Mouse (Mus musculus) hindbrain, embryonic 16.5 days (tissue): ENCODE results near the gene Slc17a1. TPM values are rescaled to one million over a fixed set of nuclear protein-coding genes. Genes with fewer than 3 reads are reported as not detected.

ENCODE experiments used
- ATAC-seq: fragments of 200-750 bp; cut with Nextera tagmentation; 2 replicates; pipeline ENCODE4 v1.8.0; 2017; ENCODE audit warnings: moderate TSS enrichment, moderate library complexity
- H3K27ac ChIP-seq: fragments of 300-500 bp; sonication (generic); 2 replicates; pipeline ENCODE4 v1.5.1; 2014; ENCODE audit warnings: low read depth, mild to moderate bottlenecking, control low read depth, low read length, moderate library complexity
- H3K27me3 ChIP-seq: fragments of 300-500 bp; sonication (generic); replicated peaks from 2 replicates; pipeline ENCODE4 v1.6.1; 2014; ENCODE audit warnings: low read length; ENCODE audit not compliant: control insufficient read depth, insufficient read depth
- H3K36me3 ChIP-seq: fragments of 300-500 bp; sonication (generic); 2 replicates; pipeline ENCODE4 v1.6.1; 2014; ENCODE audit warnings: mild to moderate bottlenecking, low read length, moderate library complexity, mixed read lengths; ENCODE audit not compliant: control insufficient read depth, insufficient read depth
- H3K4me1 ChIP-seq: fragments of 300-500 bp; sonication (generic); 2 replicates; pipeline ENCODE4 v1.6.1; 2014; ENCODE audit warnings: low read depth, low read length; ENCODE audit not compliant: control insufficient read depth, insufficient read depth
- H3K4me2 ChIP-seq: fragments of 300-500 bp; sonication (generic); 2 replicates; pipeline ENCODE4 v1.6.1; 2014; ENCODE audit warnings: mild to moderate bottlenecking, low read length, control low read depth, moderate library complexity
- H3K4me3 ChIP-seq: fragments of 300-500 bp; sonication (generic); 2 replicates; pipeline ENCODE4 v1.5.1; 2014; ENCODE audit warnings: mild to moderate bottlenecking, low read length, control low read depth, moderate library complexity
- H3K9ac ChIP-seq: fragments of 300-500 bp; sonication (generic); 2 replicates; pipeline ENCODE4 v1.6.1; 2014; ENCODE audit warnings: low read depth, mild to moderate bottlenecking, control low read depth, low read length, moderate library complexity
- H3K9me3 ChIP-seq: fragments of 300-500 bp; sonication (generic); 2 replicates; pipeline ENCODE4 v1.6.1; 2014; ENCODE audit warnings: mild to moderate bottlenecking, low read length, moderate library complexity; ENCODE audit not compliant: control insufficient read depth
- WGBS: fragments of 180-500 bp; shearing (Covaris S2); extraction: QIAGEN DNeasy Blood & Tissue Kit; methylation state at CpG from one replicate; pipeline ENCODE4 v1.1.7; 2014; 5-methylcytosine and 5-hydroxymethylcytosine counted together
- polyA plus RNA-seq: library from polyadenylated mRNA; unstranded; fragments of >200 nt; fragmentation: Nextera tagmentation; extraction: Ambion mirVana; gene quantifications from 2 replicates; pipeline ENCODE4 v1.2.1, GENCODE M21; 2015

Slc17a1 gene
- polyA plus RNA-seq, 1 experiment from 2014 or later = not detected

DNA sequence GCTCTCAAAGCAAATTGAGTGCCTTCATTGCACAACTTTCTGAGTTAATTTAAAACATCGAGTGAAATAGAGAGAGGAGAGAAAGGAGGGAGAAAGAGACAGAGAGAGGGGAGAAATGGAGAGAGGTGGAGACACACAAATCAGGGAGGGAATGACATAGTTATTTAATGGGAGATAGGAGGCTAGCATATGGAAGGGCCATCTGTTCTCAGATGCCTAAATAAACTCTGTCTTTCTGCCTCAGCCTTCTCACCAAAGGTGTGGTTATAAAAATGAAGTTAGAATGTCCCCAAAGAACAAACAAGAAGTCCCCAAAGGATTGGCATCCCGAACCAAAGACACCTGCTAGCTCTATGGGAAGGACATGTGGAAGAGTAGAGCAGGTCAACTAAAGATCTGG is 18.3 kb upstream of the Slc17a1 start:
- no peak overlapping the region for H3K9ac ChIP-seq
- no peak overlapping the region for H3K27ac ChIP-seq
- ATAC-seq = no peak
- H3K27me3 ChIP-seq = no peaks in the 10 kb centered on the region
- 91% methylated on average over 2 of the region's 2 CpGs for WGBS
- no peaks in the 10 kb centered on the region for H3K36me3 ChIP-seq
- no peak overlapping the region for H3K4me3 ChIP-seq
- H3K4me2 ChIP-seq = no peak overlapping the region
- no peaks in the 10 kb centered on the region for H3K4me1 ChIP-seq
- no peaks in the 10 kb centered on the region for H3K9me3 ChIP-seq

GRCm38 (mm10) chr13:23856401-23856800 is 11.1 kb upstream of the Slc17a1 start:
- Histone ChIP-seq H3K36me3 (no peaks in the 10 kb centered on the region), H3K27ac (no peak overlapping the region), H3K4me3 (no peak overlapping the region), H3K9ac (no peak overlapping the region), H3K27me3 (no peaks in the 10 kb centered on the region), H3K4me2 (no peak overlapping the region), H3K4me1 (no peaks in the 10 kb centered on the region), H3K9me3 (no peaks in the 10 kb centered on the region)
- ATAC-seq = no peak
- WGBS = 57% methylated on average over 3 of the region's 3 CpGs

DNA sequence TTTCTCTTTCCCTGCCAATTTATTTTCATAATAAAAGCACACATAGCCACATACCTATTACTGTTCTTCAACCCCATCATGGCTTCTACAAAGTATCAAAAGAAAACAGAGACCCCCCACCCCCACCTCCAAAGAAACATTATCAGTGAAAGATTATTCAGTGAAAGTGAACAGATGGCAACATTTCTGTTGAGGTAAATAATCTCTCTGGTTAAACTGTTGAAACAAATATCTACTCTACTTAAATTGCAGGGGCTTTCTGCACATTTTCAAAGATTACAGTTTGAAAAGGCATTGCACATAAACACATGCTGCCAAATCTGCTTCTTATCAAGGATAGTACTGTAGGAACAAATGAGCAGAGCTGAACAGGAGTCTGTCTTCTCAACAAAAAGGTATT is 5.7 kb upstream of the Slc17a1 start:
- H3K27me3 ChIP-seq = no peaks in the 10 kb centered on the region
- H3K4me1 ChIP-seq = no peaks in the 10 kb centered on the region
- no peak overlapping the region for H3K27ac ChIP-seq
- H3K36me3 ChIP-seq = no peaks in the 10 kb centered on the region
- ATAC-seq = no peak
- no peak overlapping the region for H3K4me3 ChIP-seq
- no peak overlapping the region for H3K4me2 ChIP-seq
- no peaks in the 10 kb centered on the region for H3K9me3 ChIP-seq
- H3K9ac ChIP-seq = no peak overlapping the region

DNA sequence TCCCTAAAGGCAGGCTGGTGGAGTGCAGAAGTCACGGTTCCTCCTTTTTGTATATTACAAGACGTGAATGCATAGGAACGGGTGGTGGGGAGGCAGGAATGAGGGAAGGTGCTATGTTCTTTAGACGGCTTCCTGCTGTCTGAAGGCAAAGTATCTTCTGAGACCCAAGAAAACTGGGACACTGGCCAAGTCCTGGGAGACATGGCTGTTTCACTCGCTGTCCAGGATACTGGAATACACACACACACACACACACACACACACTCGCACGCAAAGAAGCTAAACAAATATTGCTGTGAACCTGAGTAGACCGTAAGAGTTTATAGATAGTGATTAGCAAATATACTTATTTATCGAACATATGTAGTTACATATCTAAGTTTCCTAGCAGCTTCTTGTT is 2.8 kb upstream of the Slc17a1 start:
- Histone ChIP-seq H3K4me1 (no peaks in the 10 kb centered on the region), H3K4me2 (no peak overlapping the region), H3K4me3 (no peak overlapping the region), H3K9me3 (no peaks in the 10 kb centered on the region), H3K9ac (no peak overlapping the region), H3K27ac (no peak overlapping the region), H3K36me3 (no peaks in the 10 kb centered on the region), H3K27me3 (no peaks in the 10 kb centered on the region)
- 77% methylated on average over 9 of the region's 9 CpGs for WGBS
- no peak for ATAC-seq

DNA sequence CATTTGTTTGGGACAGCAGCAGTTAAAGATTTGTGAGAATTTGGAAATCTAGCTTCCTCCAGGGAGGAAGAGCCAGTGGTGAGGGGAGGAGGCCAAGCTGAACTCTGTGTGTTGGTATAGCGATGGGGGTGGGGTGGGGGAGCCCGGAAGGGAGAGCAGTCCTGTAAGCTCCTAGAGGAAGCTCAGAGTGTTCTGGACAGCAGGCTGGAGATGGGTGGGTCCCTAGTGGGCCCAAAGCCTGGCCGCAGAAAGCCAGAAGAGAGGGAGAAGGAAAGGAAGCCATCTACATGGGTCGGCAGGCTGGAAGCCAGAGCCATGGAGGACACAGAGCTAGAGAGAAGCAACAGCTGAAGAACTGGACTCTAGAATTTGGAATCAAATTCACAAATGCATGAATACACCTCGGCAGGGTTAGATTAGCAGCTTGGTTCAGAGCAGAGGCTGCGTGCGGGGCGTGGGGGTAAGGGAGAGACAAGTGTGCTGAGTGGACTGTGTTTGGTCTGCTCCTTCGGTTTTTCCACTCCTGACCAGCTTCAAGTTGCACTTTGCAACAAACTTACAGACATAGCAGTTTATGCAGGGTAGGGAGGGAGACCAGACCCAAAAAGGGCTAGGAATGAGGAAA is 1.4 kb upstream of the Slc17a1 start:
- Histone ChIP-seq H3K4me3 (no peak overlapping the region), H3K27me3 (no peaks in the 10 kb centered on the region), H3K27ac (no peak overlapping the region), H3K4me1 (no peaks in the 10 kb centered on the region), H3K9me3 (no peaks in the 10 kb centered on the region), H3K4me2 (no peak overlapping the region), H3K9ac (no peak overlapping the region), H3K36me3 (no peaks in the 10 kb centered on the region)
- no peak for ATAC-seq
- 80% methylated on average over 9 of the region's 9 CpGs for WGBS

DNA sequence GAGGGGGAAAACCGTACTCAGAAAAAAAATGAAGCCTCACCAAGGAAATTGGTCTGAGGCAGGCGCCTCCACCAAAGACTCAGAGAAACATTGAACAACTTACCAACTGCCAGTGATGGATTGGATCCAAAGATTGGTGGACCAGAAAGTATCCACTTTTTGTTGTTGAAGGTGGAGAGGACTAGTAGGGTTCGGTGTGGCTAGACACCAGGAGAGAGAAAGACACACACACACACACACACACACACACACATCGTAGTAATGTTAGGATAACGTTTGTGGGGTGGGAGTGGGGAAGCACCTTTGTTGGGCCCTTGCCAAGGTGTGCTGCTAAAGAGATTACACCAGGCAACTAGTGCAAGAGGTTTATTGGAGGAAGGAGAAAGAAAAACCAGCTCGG is 550 bp upstream of the Slc17a1 start:
- 85% methylated on average over 6 of the region's 6 CpGs for WGBS
- no peak overlapping the region for H3K27ac ChIP-seq
- H3K9me3 ChIP-seq = no peaks in the 10 kb centered on the region

GRCm38 (mm10) chr13:23868790-23869533 is 1.4 kb downstream of the Slc17a1 start:
- no peak overlapping the region for H3K9ac ChIP-seq
- no peaks in the 10 kb centered on the region for H3K36me3 ChIP-seq
- H3K9me3 ChIP-seq = no peaks in the 10 kb centered on the region
- no peak overlapping the region for H3K4me3 ChIP-seq
- H3K27ac ChIP-seq = no peak overlapping the region
- H3K4me1 ChIP-seq = no peaks in the 10 kb centered on the region
- H3K27me3 ChIP-seq = no peaks in the 10 kb centered on the region
- WGBS = 94% methylated on average over 8 of the region's 8 CpGs
- no peak overlapping the region for H3K4me2 ChIP-seq
- ATAC-seq = no peak

More for the DNA sequence above, 550 bp upstream of the Slc17a1 start:
- H3K9ac ChIP-seq = no peak overlapping the region
- no peak overlapping the region for H3K4me2 ChIP-seq
- H3K27me3 ChIP-seq = no peaks in the 10 kb centered on the region
- no peaks in the 10 kb centered on the region for H3K4me1 ChIP-seq
- no peak overlapping the region for H3K4me3 ChIP-seq
- H3K36me3 ChIP-seq = no peaks in the 10 kb centered on the region
- no peak for ATAC-seq

DNA sequence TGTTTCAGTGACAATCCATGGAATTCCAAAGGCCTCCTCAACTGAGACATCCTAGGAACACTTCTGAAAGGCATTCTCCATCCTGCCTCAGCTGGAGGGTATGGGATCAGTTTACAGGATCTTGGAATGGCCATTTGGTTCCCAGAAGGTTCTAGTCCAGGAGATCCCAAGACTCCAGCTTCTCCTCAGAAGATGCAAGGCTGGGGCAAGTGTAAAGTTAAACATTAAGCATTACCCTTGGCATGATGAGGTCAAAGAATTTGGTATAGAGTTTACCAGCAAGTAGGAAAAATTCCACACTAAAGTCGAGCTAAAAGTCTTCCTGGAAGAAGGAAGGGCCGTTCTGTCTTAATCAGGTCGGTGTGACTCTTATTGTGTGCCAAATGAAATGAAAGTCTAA is 2.4 kb downstream of the Slc17a1 start:
- Histone ChIP-seq H3K9me3 (no peaks in the 10 kb centered on the region), H3K4me2 (no peak overlapping the region), H3K4me1 (no peaks in the 10 kb centered on the region), H3K27me3 (no peaks in the 10 kb centered on the region), H3K9ac (no peak overlapping the region), H3K27ac (no peak overlapping the region), H3K4me3 (no peak overlapping the region), H3K36me3 (no peaks in the 10 kb centered on the region)
- 85% methylated on average over 3 of the region's 3 CpGs for WGBS
- no peak for ATAC-seq

- Histone ChIP-seq H3K27me3 (no peaks in the 10 kb centered on the region), H3K9ac (no peak overlapping the region), H3K27ac (no peak overlapping the region), H3K36me3 (no peaks in the 10 kb centered on the region), H3K4me3 (no peak overlapping the region), H3K4me1 (no peaks in the 10 kb centered on the region), H3K9me3 (no peaks in the 10 kb centered on the region), H3K4me2 (no peak overlapping the region)
- no peak for ATAC-seq
- 84% methylated on average over 5 of the region's 5 CpGs for WGBS
These were observed 5.6 kb downstream of the Slc17a1 start for GRCm38 (mm10) chr13:23873141-23873540.
